Mouse (Mus musculus): ENCODE data around the gene Rabgap1l.

GRCm38 (mm10) chr1:160744009-160744408 is 49.0 kb downstream of the Rabgap1l start:
- TF ChIP-seq POLR2A (IDR thresholded peaks at IDR 0.05; ENCODE audit: insufficient read depth, low read length): no peak
- no peak for TF ChIP-seq CTCF (IDR thresholded peaks at IDR 0.05; ENCODE audit: low read depth, low read length)
- TF ChIP-seq EP300 (IDR thresholded peaks at IDR 0.05; ENCODE audit: insufficient read depth, low read depth, low read length): no peak
